Comparison of ENCODE assay signal across 8 mouse cellular contexts in the genomic region with DNA sequence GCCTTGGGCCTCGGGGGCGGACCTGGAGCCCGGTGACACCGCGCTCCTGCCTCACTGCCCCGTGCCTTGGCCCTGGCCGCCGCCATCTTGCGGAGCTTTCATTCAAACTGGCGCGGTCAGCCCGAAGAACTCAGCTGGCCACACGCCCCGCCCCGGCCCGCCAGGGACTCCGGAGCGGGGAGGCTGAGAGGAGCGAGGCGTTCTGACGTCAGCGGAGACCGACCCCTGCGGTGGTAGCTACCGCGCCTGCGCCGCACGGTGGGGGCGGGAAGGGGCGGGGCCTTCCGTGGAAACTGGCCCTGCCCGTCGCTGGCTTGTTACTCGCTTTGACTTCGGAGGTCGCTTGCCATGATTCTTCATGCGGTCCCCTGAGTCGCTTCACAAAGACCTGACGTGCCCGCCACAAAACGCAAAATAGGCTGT. TPM values are rescaled to one million over a fixed set of nuclear protein-coding genes. Genes with fewer than 3 reads are reported as not detected.
DNase-seq lines count a peak whose midpoint lies in the region; ATAC-seq lines count a peak whose summit lies in the region.

A gene (minus strand): TSS at position 171 of the 423 bp plus-strand sequence.

- peak; percentile 89 for ATAC-seq in CD4-positive, CD25-positive, alpha-beta regulatory T cell, adult 4 months
- ATAC-seq in heart, embryonic 14.5 days (ENCODE audit: insufficient number of reproducible peaks, insufficient read depth, low FRiP score, low read depth): peak; percentile 98
- ATAC-seq in liver, embryonic 13.5 days (ENCODE audit: low read depth): peak; percentile 97
- peak; percentile 99 for ATAC-seq in stomach, embryonic 16.5 days (ENCODE audit: insufficient read depth, low FRiP score)

- H3K9me3 ChIP-seq in heart, embryonic 14.5 days (ENCODE audit: control insufficient read depth, low read length): no peaks in the 10 kb centered on the region
- H3K9me3 ChIP-seq in liver, embryonic 13.5 days (replicated peaks): no peaks in the 10 kb centered on the region
- no peaks in the 10 kb centered on the region for H3K9me3 ChIP-seq in stomach, embryonic 16.5 days (replicated peaks; ENCODE audit: control insufficient read depth, low read length)

- H3K27me3 ChIP-seq in heart, embryonic 14.5 days (ENCODE audit: control insufficient read depth, insufficient read depth, low read length): no peaks in the 10 kb centered on the region
- no peaks in the 10 kb centered on the region for H3K27me3 ChIP-seq in liver, embryonic 13.5 days
- no peaks in the 10 kb centered on the region for H3K27me3 ChIP-seq in stomach, embryonic 16.5 days (ENCODE audit: control insufficient read depth, insufficient read depth, low read length)

- H3K4me1 ChIP-seq in heart, embryonic 14.5 days (ENCODE audit: control insufficient read depth in 2 of 2, insufficient read depth in 2 of 2, low read length in 2 of 2): 0 out of 4 replicates have a peak, but pooled peaks cover 0 to 10% of the 10 kb centered on the region in 2 experiments
- peaks cover 14% of the 10 kb centered on the region for H3K4me1 ChIP-seq in liver, embryonic 13.5 days (replicated peaks)
- H3K4me1 ChIP-seq in stomach, embryonic 16.5 days (ENCODE audit: control insufficient read depth, insufficient read depth, low read length): peaks cover 12% of the 10 kb centered on the region

- H3K27ac ChIP-seq in heart, embryonic 14.5 days (replicated peaks in 1 of 2; ENCODE audit: control insufficient read depth in 1 of 2, insufficient read depth in 1 of 2, low read depth in 2 of 2, low read length in 2 of 2): peak within 1 kb of the TSS; percentile 81 to 86
- peak within 1 kb of the TSS; percentile 91 for H3K27ac ChIP-seq in liver, embryonic 13.5 days
- peak within 1 kb of the TSS; percentile 92 for H3K27ac ChIP-seq in stomach, embryonic 16.5 days (ENCODE audit: low read length)

- peak within 1 kb of the TSS; percentile 95 to 97 for H3K4me3 ChIP-seq in heart, embryonic 14.5 days (ENCODE audit: control insufficient read depth in 1 of 2, insufficient read depth in 1 of 2, low read depth in 1 of 2, low read length in 2 of 2)
- peak within 1 kb of the TSS; percentile 84 for H3K4me3 ChIP-seq in liver, embryonic 13.5 days (replicated peaks)
- H3K4me3 ChIP-seq in stomach, embryonic 16.5 days (replicated peaks; ENCODE audit: low read length): peak within 1 kb of the TSS; percentile 98

- H3K36me3 ChIP-seq in heart, embryonic 14.5 days (ENCODE audit: control insufficient read depth, insufficient read depth, low read length): peaks cover 3% of the 10 kb centered on the region; the same call in 1 of the 2 replicates
- H3K36me3 ChIP-seq in liver, embryonic 13.5 days: peaks cover 13% of the 10 kb centered on the region; the same call in 1 of the 2 replicates
- H3K36me3 ChIP-seq in stomach, embryonic 16.5 days (ENCODE audit: control insufficient read depth, insufficient read depth, low read length): no peaks in the 10 kb centered on the region

- H3K9ac ChIP-seq in heart, embryonic 14.5 days (ENCODE audit: low read length): peak within 1 kb of the TSS; percentile 83
- H3K9ac ChIP-seq in liver, embryonic 13.5 days: peak within 1 kb of the TSS; percentile 95
- peak within 1 kb of the TSS; percentile 89 for H3K9ac ChIP-seq in stomach, embryonic 16.5 days (ENCODE audit: low read length)

- peak; percentile 92 for DNase-seq in c-Kit-negative CD71-positive TER-119-positive erythroid progenitor cells, embryonic 14.5 days (ENCODE audit: low read depth, low spot score)
- peak; percentile 79 for DNase-seq in fibroblast of lung, adult 2 months (ENCODE audit: low read depth)
- DNase-seq in kidney, postnatal 14 days: peak; percentile 98
- DNase-seq in liver, embryonic 13.5 days: peak; percentile 95
- peak; percentile 99 for DNase-seq in neural tube, embryonic 10.5 days (ENCODE audit: extremely low spot score, low spot score)

- H3K4me2 ChIP-seq in heart, embryonic 14.5 days (ENCODE audit: low read length): peak within 1 kb of the TSS; percentile 76
- H3K4me2 ChIP-seq in liver, embryonic 13.5 days: peak within 1 kb of the TSS; percentile 80
- H3K4me2 ChIP-seq in stomach, embryonic 16.5 days (ENCODE audit: low read depth, low read length): peak within 1 kb of the TSS; percentile 88

- under 1% methylated on average over 42 of the region's 42 CpGs for WGBS in heart, embryonic 14.5 days
- under 1% methylated on average over 42 of the region's 42 CpGs for WGBS in liver, embryonic 13.5 days (ENCODE audit: insufficient replicate concordance)
- WGBS in stomach, embryonic 16.5 days: under 1% methylated on average over 42 of the region's 42 CpGs

RNA-seq across cellular contexts. Expression of the gene that starts here (rescaled TPM):
- 1 to 10 TPM in 1 of 2 experiments, under 1 TPM in 1; 0.90 to 1.1 TPM for polyA plus RNA-seq in CD4-positive, CD25-positive, alpha-beta regulatory T cell, adult 4 months (2017; shearing (Covaris generic))
- 6.9 and 8.3 TPM in 2 replicates for polyA plus RNA-seq in heart, embryonic 14.5 days (2014; fragmentation: Nextera tagmentation; extraction: Ambion mirVana)
- 8.8 and 9.3 TPM in 2 replicates for polyA plus RNA-seq in liver, embryonic 13.5 days (2015; fragmentation: Nextera tagmentation; extraction: Ambion mirVana)
- 6.2 and 7.2 TPM in 2 replicates for polyA plus RNA-seq in stomach, embryonic 16.5 days (2015; fragmentation: Nextera tagmentation; extraction: Ambion mirVana)

Comparison
In these comparisons a context has a peak if more than half of its experiments do, and no peak if none do; other contexts are left out.
1. Peak in every context shown above with its lines: DNase-seq, ATAC-seq, H3K4me3 ChIP-seq and H3K27ac ChIP-seq.